Mouse (Mus musculus): ENCODE data around the gene Cdkn1b.

DNA sequence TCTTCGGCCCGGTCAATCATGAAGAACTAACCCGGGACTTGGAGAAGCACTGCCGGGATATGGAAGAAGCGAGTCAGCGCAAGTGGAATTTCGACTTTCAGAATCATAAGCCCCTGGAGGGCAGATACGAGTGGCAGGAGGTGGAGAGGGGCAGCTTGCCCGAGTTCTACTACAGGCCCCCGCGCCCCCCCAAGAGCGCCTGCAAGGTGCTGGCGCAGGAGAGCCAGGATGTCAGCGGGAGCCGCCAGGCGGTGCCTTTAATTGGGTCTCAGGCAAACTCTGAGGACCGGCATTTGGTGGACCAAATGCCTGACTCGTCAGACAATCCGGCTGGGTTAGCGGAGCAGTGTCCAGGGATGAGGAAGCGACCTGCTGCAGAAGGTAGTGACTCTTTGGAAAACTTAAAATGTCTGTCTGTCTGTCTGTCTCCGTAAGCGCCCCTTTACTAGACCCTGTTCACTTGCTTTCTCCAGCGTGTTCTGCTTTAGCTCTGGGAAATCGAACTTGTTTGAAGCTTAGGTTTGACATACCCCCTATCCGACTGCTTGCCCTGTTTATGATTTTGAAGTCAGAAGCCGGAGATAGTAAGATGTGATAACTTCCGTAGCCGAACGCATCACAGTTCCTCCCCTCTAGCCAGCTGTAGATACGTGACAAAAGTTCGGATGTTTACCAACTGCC lies 953 bp downstream of the Cdkn1b start:
- TF ChIP-seq GATA1 (IDR thresholded peaks at IDR 0.05; ENCODE audit: borderline replicate concordance, low read length): no peak
- TF ChIP-seq FLI1 (IDR thresholded peaks at IDR 0.05; ENCODE audit: low read length): no peak

Data from megakaryocyte, embryonic 14.5 days (primary cell).